In the genomic region with DNA sequence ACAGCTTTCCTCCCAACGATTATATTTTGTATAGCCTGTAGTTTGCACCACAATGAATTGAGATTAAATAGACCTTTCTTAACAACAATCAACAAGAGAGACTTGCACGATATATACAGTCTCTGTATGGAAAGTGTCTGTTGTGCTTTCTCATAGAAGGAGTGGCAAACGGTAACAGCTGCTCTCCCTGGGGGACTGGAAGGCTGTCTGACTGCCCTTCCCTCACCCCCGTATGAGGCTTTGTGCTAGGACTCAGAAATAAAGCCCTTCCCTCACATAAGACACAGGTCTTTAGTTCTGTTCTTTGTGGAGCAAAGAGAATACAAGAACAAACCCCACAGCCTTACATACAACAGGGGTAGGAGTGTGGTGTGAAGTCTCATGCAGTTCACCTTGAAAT, we compare ENCODE assay signal across 16 mouse cellular contexts. TPM values are rescaled to one million over a fixed set of nuclear protein-coding genes. Genes with fewer than 3 reads are reported as not detected.
DNase-seq lines count a peak whose midpoint lies in the region; ATAC-seq and TF ChIP-seq lines count a peak whose summit lies in the region.
"Had no signal": no experiment of that assay in that cellular context is flagged by ENCODE, and none has a peak within 500 bp of the region (broad histone marks: within the 10 kb centered on the region; RNA-seq: fewer than 3 reads in every experiment).

No protein-coding gene starts in this region.

- no peaks in the 10 kb centered on the region for H3K9me3 ChIP-seq in forebrain, embryonic 12.5 days
- H3K9me3 ChIP-seq in hindbrain, embryonic 15.5 days = no peaks in the 10 kb centered on the region
- H3K9me3 ChIP-seq in neural tube, embryonic 12.5 days = no peaks in the 10 kb centered on the region
- H3K9me3 ChIP-seq: kidney, embryonic 15.5 days had no signal

- ATAC-seq in forebrain, embryonic 12.5 days (ENCODE audit: low FRiP score) = peak; percentile 34; the same call in 1 of the 2 replicates
- no peak for ATAC-seq in hindbrain, embryonic 15.5 days (ENCODE audit: low FRiP score, low read depth)
- ATAC-seq in neural tube, embryonic 12.5 days (ENCODE audit: low FRiP score, low read depth) = peak; percentile 38; the same call in 1 of the 2 replicates
- ATAC-seq: inflammation-experienced regulatory T-cells, adult 6 months had no signal

- H3K4me3 ChIP-seq in forebrain, embryonic 12.5 days (replicated peaks) = no peak overlapping the region
- H3K4me3 ChIP-seq in hindbrain, embryonic 15.5 days = no peak overlapping the region
- H3K4me3 ChIP-seq in neural tube, embryonic 12.5 days = no peak overlapping the region
- no peak overlapping the region for H3K4me3 ChIP-seq in thymus, adult 2 months (ENCODE audit: control insufficient read depth, insufficient read depth, low read length)
- H3K4me3 ChIP-seq: erythroblast, embryonic 14.5 days; kidney, embryonic 15.5 days had no signal

- peaks cover 64% of the 10 kb centered on the region for H3K4me1 ChIP-seq in forebrain, embryonic 12.5 days
- peaks cover 68% of the 10 kb centered on the region for H3K4me1 ChIP-seq in hindbrain, embryonic 15.5 days (replicated peaks)
- peaks cover 58% of the 10 kb centered on the region for H3K4me1 ChIP-seq in neural tube, embryonic 12.5 days
- no peaks in the 10 kb centered on the region for H3K4me1 ChIP-seq in thymus, adult 2 months (replicated peaks; ENCODE audit: control insufficient read depth, insufficient read depth, low read length)

- TF ChIP-seq POLR2A in thymus, adult 2 months (IDR thresholded peaks at IDR 0.05; ENCODE audit: control insufficient read depth, extremely low read depth, insufficient read depth, low read length, poor library complexity) = no peak

- 7% methylated on average over 4 of the region's 4 CpGs for WGBS in forebrain, embryonic 12.5 days
- 11% methylated on average over 4 of the region's 4 CpGs for WGBS in hindbrain, embryonic 15.5 days
- 21% methylated on average over 4 of the region's 4 CpGs for WGBS in neural tube, embryonic 12.5 days
- WGBS in thymus, adult 2 months = 73% methylated on average over 4 of the region's 4 CpGs

- H3K27ac ChIP-seq in forebrain, embryonic 12.5 days = peak overlapping the region; percentile 97
- H3K27ac ChIP-seq in hindbrain, embryonic 15.5 days (replicated peaks) = peak overlapping the region; percentile 93
- peak overlapping the region; percentile 92 for H3K27ac ChIP-seq in neural tube, embryonic 12.5 days
- H3K27ac ChIP-seq in thymus, adult 2 months (ENCODE audit: control insufficient read depth, insufficient read depth, low read length) = no peak overlapping the region
- H3K27ac ChIP-seq: kidney, embryonic 15.5 days had no signal

- no peaks in the 10 kb centered on the region for H3K27me3 ChIP-seq in forebrain, embryonic 12.5 days
- no peaks in the 10 kb centered on the region for H3K27me3 ChIP-seq in hindbrain, embryonic 15.5 days
- no peaks in the 10 kb centered on the region for H3K27me3 ChIP-seq in neural tube, embryonic 12.5 days (replicated peaks)
- no peaks in the 10 kb centered on the region for H3K27me3 ChIP-seq in thymus, adult 2 months (ENCODE audit: control insufficient read depth, insufficient read depth, low read length)
- H3K27me3 ChIP-seq: kidney, embryonic 15.5 days had no signal

- DNase-seq in embryo, embryonic 11 days = peak; percentile 39
- DNase-seq in embryo, embryonic 9.5 days (ENCODE audit: extremely low spot score) = no peak
- no peak for DNase-seq in thymus, postnatal 14 days
- DNase-seq in heart, adult 11 months = no peak
- DNase-seq in thymus, adult 2 months = no peak
- DNase-seq: adrenal gland, postnatal 14 days; cerebellum, postnatal 36 days; lung, embryonic 14.5 days had no signal

- TF ChIP-seq CTCF in thymus, adult 2 months (IDR thresholded peaks at IDR 0.05; ENCODE audit: borderline replicate concordance, control insufficient read depth, extremely low read depth, insufficient read depth, low read length, poor library complexity) = no peak

- no peaks in the 10 kb centered on the region for H3K36me3 ChIP-seq in forebrain, embryonic 12.5 days (replicated peaks)
- H3K36me3 ChIP-seq in hindbrain, embryonic 15.5 days = no peaks in the 10 kb centered on the region
- no peaks in the 10 kb centered on the region for H3K36me3 ChIP-seq in neural tube, embryonic 12.5 days
- no peaks in the 10 kb centered on the region for H3K36me3 ChIP-seq in thymus, adult 2 months (ENCODE audit: control insufficient read depth, insufficient read depth, low read length)
- H3K36me3 ChIP-seq: kidney, embryonic 15.5 days had no signal

- no peak overlapping the region for H3K9ac ChIP-seq in forebrain, embryonic 12.5 days
- 0 out of 2 replicates have a peak overlapping the region, but pooled peaks have one; percentile 9 for H3K9ac ChIP-seq in hindbrain, embryonic 15.5 days
- H3K9ac ChIP-seq in neural tube, embryonic 12.5 days = 0 out of 2 replicates have a peak overlapping the region, but pooled peaks have one; percentile 26
- H3K9ac ChIP-seq: kidney, embryonic 15.5 days; lung, embryonic 14.5 days had no signal

- peak overlapping the region; percentile 45; the same call in 1 of the 2 replicates for H3K4me2 ChIP-seq in forebrain, embryonic 12.5 days
- H3K4me2 ChIP-seq in hindbrain, embryonic 15.5 days = peak overlapping the region; percentile 48
- H3K4me2 ChIP-seq in neural tube, embryonic 12.5 days (replicated peaks) = peak overlapping the region; percentile 42
- H3K4me2 ChIP-seq: kidney, embryonic 15.5 days; lung, embryonic 14.5 days had no signal

RNA-seq across cellular contexts. Expression of a gene that starts 24.6 kb away (rescaled TPM):
- polyA plus RNA-seq in forebrain, embryonic 12.5 days (2016; fragmentation: Nextera tagmentation; extraction: Ambion mirVana) = 124 and 128 TPM in 2 replicates
- polyA plus RNA-seq in hindbrain, embryonic 15.5 days (2015; fragmentation: Nextera tagmentation; extraction: Ambion mirVana) = 142 and 149 TPM in 2 replicates
- polyA plus RNA-seq in neural tube, embryonic 12.5 days (2016; fragmentation: Nextera tagmentation; extraction: Ambion mirVana) = 110 and 116 TPM in 2 replicates
- polyA plus RNA-seq in thymus, adult 2 months (2012; rRNA removed) = 0.08 and 0.31 TPM in 2 replicates
- polyA plus RNA-seq: inflammation-experienced regulatory T-cells, adult 6 months had no signal

RNA-seq across cellular contexts. Expression of a gene that starts 37.1 kb away (rescaled TPM):
- not detected in 2 replicates for polyA plus RNA-seq in forebrain, embryonic 12.5 days (2016; fragmentation: Nextera tagmentation; extraction: Ambion mirVana)
- not detected in 2 replicates for polyA plus RNA-seq in hindbrain, embryonic 15.5 days (2015; fragmentation: Nextera tagmentation; extraction: Ambion mirVana)
- polyA plus RNA-seq in neural tube, embryonic 12.5 days (2016; fragmentation: Nextera tagmentation; extraction: Ambion mirVana) = not detected in 2 replicates
- polyA plus RNA-seq in thymus, adult 2 months (2012; rRNA removed) = not detected in 2 replicates
- polyA plus RNA-seq: erythroblast, embryonic 14.5 days; inflammation-experienced regulatory T-cells, adult 6 months; kidney, embryonic 15.5 days; limb, embryonic 14.5 days; lung, embryonic 14.5 days; stomach, embryonic 16.5 days had no signal

Comparison
In these comparisons a context has a peak if more than half of its experiments do, and no peak if none do; other contexts are left out.
1. RNA of a gene that starts 24.6 kb away (polyA plus RNA-seq): 142 to 149 TPM in hindbrain, embryonic 15.5 days, 124 to 128 TPM in forebrain, embryonic 12.5 days and 110 to 116 TPM in neural tube, embryonic 12.5 days; 0.08 to 0.31 TPM in thymus, adult 2 months; every median in the first group is over 10 times any median in the second.
2. Peak in every context shown above with its lines, with median percentiles within 50 percentile points of each other: H3K4me2 ChIP-seq.